Mouse (Mus musculus) frontal cortex, postnatal 25 days (tissue): Measurements from ENCODE around the gene Prkg1.
"Not testable (repeated sequence)": the region's sequence is repeated elsewhere in the genome, so short reads cannot be mapped to it uniquely, and the experiment has no call there.

ENCODE experiments used
- DNase-seq, 2 experiments: peaks; one replicate each; pipeline ENCODE4 v3.0.0; 2022; ENCODE audit warnings: low spot score in 2 of 2

The Prkg1 gene

GRCm38 (mm10) chr19:31426142-31426541, 338.7 kb downstream of the Prkg1 start:
- DNase-seq: no peak

GRCm38 (mm10) chr19:31425199-31425598, 339.6 kb downstream of the Prkg1 start:
- no peak for DNase-seq

- no peak for DNase-seq
Observed at GRCm38 (mm10) chr19:31424319-31424718, 340.5 kb downstream of the Prkg1 start.

DNA sequence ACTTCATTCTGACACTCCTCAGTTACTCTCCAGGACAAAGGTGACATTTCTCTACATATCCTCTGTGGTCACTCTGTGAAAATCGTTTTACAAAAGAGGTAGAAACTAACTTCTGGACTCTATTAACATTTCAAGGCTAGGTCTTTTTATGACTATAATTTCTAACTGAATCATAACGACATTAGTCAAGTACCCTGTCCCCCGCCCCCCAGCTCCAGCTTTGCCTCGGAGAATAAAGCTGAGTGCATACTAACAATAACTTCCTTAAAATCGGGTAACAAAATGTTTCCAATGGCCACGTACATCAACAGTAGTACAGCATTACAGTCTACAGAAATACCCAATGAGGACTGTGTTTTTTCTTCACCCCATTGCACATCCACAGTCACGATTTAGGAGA, 351.3 kb downstream of the Prkg1 start:
- no peak for DNase-seq

GRCm38 (mm10) chr19:31396096-31396495, 368.7 kb downstream of the Prkg1 start:
- no peak for DNase-seq

DNA sequence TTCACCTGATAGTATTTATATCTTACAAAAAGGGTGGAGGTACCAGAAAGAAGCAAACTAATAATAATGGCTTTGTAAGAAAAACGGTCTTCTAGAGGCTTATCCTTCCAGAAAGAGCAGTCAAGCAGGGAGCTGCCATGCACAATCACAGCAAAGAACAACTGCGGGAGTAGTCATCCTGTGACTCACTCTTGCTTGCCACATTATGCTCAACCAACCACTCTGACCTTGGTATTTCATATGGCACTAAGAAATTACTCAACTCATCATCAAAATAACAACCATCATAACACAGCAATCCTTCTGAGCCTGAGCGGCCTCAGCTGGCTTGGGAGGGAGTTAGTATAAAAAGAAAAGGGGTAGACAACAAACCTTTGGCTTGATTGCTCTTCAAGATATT, 379.5 kb downstream of the Prkg1 start:
- no peak for DNase-seq

DNA sequence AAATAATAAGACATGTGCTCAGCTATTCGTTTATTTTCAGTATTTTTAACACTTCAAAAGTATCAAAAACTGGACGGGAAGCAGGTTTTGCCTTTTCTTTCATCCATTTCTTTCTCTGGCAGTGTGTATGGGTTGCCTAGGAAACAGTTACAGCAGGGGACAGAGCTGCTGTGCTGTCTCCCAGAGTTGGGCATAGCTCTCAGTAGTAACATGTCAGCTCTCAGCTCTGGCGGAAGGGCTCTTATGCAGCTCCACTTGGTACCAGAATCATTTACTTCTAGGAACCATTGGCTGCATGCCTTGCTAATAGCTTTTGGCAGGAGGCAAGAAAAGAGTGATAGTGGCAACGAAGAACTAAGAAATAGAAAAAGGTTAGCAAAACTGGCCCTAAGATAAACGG, 381.0 kb downstream of the Prkg1 start:
- DNase-seq: no peak

GRCm38 (mm10) chr19:31370106-31370505, 394.7 kb downstream of the Prkg1 start:
- no peak for DNase-seq

GRCm38 (mm10) chr19:31369116-31369515, 395.7 kb downstream of the Prkg1 start:
- DNase-seq: no peak

GRCm38 (mm10) chr19:31362051-31362450, 402.8 kb downstream of the Prkg1 start:
- DNase-seq: no peak

GRCm38 (mm10) chr19:31361575-31361974, 403.3 kb downstream of the Prkg1 start:
- no peak for DNase-seq

- DNase-seq: no peak
Observed at GRCm38 (mm10) chr19:31361161-31361560, 403.7 kb downstream of the Prkg1 start.

DNA sequence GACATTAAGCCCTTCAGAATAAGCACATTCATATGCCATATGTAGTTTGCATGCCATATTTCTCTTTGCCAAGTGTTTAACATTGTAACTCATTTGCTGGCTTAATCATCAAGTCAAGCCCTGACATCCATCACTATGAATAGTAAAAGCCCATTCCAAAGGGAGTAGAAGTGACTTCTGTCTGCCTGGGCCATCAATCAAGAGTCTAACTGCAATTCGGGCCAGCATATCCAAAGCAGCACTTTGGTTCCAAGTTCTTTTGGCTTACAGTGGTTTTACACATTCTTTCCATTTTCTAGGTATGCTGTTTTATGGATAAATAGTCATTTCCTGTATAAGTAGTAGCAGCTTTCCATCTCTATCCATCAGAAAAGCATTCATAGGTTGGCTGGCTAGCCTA, 409.9 kb downstream of the Prkg1 start:
- no peak for DNase-seq

DNA sequence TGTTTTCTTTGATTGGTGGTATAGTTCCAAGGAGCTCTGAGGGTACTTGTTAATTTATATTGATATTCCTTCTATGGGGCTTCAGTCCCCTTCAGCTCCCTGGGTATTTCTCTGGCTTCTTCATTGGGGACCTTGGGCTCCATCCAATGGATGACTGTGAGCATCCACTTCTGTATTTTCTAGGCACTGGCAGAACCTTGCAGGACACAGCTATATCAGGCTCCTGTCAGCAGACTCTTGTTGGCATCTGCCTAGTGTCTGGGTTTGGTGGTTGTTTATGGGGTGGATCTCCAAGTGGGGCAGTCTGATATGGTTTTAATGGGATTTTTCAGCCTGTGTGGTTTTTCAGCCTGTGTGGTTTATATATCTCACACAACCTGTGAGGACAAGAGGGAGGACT, 412.0 kb downstream of the Prkg1 start:
- DNase-seq: not testable (repeated sequence)

DNA sequence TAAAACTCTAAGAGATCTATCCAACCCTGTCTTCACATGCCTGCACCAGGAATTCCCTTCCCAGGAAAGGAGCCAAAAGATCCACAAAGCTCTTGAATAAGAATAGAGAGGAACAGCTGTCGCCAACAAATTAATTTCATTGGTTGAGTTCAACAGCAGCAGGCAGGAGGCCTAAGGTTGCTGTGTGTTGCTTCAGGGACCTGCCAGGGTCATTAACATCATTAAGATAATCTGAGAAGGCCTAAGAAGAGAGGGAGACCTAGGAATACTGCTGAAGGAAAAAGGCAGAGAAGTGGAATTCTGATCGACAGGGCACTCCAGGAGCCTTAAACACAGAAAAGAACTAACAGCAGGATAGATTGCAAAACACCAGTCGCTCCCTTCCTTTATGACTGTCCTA, 413.0 kb downstream of the Prkg1 start:
- DNase-seq: no peak

DNA sequence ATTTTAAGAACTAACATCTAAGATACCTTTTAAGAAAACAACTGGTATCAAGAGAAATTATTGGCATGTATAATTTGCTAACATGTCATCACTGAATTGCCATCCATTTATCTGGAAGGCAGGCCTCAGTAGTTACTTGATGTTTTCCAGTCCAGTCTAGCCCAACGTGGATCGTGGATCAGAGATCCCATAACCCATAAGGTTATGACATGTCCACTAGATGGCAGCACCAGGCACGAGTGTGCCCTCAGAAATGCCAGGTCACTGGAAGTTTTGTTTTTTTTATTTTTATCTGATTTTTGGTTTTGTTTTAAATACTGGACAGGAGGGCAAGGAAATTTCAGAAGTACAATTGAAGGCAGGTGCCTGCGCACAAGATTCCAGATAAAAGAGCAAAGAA, 422.7 kb downstream of the Prkg1 start:
- DNase-seq: peak in 1 of 2 experiments; percentile 14

DNA sequence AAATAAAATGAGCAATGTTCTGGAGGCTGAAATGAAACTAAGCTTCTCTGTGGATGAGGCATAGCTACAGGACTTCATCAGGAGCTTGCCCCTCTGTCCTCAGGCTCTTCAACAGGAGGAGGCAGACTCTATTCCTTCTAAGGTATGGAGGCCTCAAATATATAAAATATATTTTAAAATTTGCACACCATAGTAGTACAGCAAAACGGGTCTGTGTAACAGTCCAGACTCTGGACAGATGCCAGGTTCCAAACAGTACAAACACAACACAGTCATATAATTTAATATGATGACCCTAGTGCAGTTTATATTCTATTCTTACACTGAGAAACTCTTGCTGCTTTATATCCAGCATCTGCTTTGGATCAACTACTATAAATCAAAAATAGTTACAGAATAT, 423.9 kb downstream of the Prkg1 start:
- no peak for DNase-seq

DNA sequence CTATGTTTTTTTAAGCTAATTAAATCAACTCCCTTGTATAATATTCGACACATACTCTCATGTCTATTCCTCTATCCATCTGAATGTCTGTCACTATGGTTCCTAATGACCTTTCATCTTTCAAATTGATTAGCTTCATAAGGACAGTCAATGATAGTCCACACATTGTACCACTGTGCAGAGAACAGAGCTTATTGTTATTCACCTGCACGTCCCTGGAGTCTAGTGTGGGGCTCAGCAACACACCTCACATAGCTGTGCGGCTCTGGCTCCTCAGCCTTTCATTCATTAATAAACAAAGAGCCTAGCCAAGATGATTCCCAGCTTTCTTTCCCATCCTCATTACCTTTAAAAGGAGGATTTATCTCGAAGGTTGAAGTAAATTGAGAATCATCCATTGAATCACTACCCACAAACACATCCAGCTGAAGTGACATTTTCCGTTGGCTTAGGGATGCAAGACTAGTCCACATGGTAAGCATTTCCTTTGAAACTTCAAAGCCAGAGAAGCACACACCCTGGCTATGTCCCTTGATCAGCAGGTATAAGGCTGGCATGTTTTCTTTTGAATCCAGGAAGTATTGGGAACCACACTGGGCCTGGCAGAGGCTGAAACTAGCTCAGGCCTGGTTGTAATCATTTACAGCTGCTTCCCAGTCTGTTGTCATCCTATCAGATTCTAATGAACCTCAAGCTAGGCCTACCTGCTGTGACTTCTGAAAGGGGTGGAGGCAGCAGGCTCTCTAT, 426.3 kb downstream of the Prkg1 start:
- no peak for DNase-seq

DNA sequence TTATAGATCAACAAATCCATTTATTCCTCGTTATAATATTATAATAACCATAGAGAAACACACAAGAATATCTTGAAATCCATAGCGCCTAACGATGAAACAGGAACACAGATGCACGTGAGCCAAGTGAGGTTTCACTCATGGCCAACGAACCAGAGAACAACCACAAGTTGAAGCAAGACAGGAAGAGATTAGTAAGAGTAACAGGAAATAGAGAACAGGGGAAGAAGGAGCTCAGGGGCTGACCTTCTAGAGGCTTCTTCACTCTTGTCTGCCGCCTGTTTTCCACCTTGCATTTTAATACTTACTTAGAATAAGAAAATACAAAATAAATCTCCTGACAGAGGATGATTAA, 427.0 kb downstream of the Prkg1 start:
- no peak for DNase-seq

DNA sequence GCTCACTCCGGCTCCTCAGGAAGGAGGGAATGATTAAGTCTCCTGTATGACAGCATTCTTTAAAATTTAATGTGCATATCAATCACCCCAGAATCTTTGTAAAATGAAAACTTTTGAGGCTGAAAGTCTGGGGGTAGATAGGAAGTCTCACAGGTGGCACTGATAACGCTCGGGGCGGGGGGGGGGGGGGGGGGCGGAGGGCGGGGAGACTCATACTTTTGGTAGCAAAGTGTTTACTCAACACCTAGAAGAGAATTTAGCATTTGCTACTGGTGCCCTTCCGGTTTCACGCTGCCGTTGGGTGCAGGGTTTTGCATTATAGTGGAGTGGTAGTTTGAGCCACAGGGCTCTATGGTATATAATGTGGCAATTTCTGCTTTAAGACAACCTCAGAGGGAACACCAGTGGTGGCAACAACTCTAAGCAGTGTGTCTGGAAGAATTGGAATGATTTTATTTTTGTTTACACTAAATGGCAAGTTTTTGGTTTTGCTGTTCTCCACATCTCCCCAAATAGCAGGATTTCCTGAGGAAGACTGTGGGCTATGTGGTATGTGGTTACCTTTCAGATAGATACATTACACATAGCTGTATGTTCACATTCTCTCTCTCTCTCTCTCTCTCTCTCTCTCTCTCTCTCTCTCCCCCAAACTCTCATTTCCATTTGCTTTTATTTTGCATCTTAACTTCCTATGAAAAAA, 427.5 kb downstream of the Prkg1 start:
- DNase-seq: no peak

DNA sequence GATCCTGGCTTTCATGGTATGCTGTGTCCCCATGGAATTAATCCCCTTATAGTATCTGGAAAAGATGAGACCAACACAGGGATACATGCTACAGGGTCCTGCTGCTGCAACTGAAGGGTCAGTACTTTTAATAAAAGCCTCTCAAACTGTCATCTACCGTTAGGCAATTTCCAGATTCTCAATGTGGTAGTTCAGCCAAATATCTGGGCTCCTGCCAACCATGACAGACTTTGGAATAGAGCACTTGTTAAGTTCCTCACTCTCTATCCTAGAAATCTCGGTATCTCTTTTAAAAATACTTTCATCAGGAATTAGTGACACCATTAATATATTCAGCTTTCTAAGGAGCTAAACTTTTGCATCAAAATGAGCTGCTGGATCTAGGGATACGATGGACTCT, 428.5 kb downstream of the Prkg1 start:
- DNase-seq: no peak

DNA sequence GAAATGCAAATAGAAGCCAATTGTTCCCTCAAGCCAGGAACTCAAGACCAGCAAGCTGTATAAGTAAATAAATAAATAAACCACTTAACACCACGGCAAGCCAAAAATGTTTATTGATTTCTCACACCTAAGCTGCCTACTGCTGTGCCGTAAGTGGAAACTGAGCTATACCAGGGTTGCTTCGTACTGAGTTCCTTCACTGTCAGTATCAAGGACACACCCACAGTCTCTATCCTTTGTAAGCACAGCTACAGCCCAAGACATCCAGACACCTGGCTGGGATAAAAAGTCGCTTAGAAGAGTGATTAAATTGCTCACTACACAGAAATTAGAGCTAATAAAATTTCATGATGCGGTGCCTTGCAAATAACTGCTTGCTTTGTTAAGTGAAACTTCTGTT, 434.9 kb downstream of the Prkg1 start:
- no peak for DNase-seq

DNA sequence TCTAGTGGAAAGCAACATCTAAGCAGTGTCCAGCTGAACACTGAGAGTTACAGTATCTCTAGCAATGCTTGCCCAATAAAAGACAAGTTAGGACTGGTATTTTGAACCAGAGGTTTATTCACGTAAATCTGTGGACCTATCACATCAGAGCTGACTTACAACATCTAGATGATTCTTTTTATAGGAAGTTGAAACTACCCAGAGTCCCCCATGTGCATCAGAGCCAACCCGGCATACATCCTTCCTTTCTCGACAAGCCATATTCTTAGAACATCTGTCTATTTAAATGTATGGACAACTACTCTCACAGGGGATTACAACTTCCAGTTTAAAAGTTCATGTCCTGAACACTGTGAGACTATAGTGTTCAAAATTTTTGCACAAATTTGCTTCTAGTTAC, 460.1 kb downstream of the Prkg1 start:
- DNase-seq: no peak

- no peak for DNase-seq
Observed at GRCm38 (mm10) chr19:31291231-31291630, 473.6 kb downstream of the Prkg1 start.
